Mouse (Mus musculus) natural killer cell, adult 2 months (primary cell): ENCODE measurements around the gene Tmem181a.
"Not testable (repeated sequence)": the region's sequence is repeated elsewhere in the genome, so short reads cannot be mapped to it uniquely, and the experiment has no call there.

Experiments used
- DNase-seq, 2 experiments: peaks; one replicate each; pipeline ENCODE4 v3.0.0; 2022; ENCODE audit warnings: low spot score in 2 of 2

Tmem181a gene

GRCm38 (mm10) chr17:6256400-6257069 lies at the start of gene Tmem181a:
Tmem181a (plus strand) TSS chr17:6256860.
- DNase-seq: not testable (repeated sequence)

GRCm38 (mm10) chr17:6211721-6212120 lies 44.9 kb upstream of the Tmem181a start:
- DNase-seq: no peak

DNA sequence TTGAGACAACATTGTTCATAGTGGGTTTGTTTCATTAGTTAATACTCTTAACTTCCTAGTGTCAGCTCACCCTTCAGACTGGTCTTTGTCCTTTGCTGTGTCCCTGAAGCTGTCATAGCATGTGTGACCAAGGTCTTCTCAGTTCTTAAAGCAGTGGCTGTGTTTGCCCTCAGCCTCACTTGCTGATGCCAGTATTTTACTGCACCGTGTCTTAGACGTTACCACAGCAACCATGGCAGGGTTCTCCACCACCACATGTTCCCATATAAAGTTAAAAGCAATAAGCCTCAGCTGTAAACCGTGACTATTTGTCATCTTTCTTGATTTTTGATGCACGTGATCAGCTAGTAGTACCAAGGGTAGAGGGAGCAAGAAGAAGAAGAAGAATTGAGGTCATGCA lies 41.0 kb upstream of the Tmem181a start:
- no peak for DNase-seq

DNA sequence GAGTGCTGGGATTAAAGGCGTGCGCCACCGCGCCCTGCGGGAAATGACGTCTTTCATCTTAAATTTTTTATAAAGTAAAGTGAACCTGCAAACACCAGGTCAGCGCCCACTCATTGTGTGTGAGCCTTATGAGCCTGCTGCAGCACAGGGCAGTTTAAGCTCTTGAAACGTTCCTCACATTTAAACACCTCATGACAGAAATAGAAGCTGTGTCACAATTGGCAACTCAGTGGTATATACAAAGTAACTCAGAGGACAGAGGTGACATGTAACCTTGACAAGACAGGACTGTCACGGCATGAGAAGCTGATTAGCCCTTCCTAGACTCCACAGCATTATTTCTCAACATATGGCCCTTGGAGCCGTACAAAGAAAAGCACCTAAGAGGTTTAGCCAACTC lies 40.1 kb upstream of the Tmem181a start:
- no peak for DNase-seq

GRCm38 (mm10) chr17:6232633-6233032 lies 24.0 kb upstream of the Tmem181a start:
- DNase-seq: not testable (repeated sequence)

GRCm38 (mm10) chr17:6251298-6251697 lies 5.4 kb upstream of the Tmem181a start:
- not testable (repeated sequence) for DNase-seq

- DNase-seq: not testable (repeated sequence)
Measured at GRCm38 (mm10) chr17:6257070-6257456, 403 bp downstream of the Tmem181a start.

GRCm38 (mm10) chr17:6269876-6270831 lies 13.5 kb downstream of the Tmem181a start:
- not testable (repeated sequence) for DNase-seq

DNA sequence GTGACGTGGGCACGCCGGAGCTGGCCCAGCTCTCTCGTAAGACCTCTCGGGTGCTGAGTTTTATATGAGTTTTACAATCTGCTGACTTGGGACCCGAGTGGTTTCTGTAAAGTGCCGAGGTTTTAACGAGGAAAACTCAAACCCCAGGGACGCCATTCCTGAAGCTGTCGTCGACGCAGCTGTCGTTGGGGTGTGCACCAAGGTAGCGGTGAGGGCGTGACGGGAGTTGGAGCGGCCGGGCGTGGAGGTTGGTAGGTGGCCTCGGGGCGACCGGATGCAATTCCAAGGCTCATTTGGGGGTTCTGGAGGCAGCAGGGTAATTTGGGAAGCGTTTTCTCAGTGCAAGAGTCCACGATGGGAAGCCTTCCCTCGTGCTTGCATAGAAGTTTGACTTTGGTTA lies 14.2 kb downstream of the Tmem181a start:
- not testable (repeated sequence) for DNase-seq

DNA sequence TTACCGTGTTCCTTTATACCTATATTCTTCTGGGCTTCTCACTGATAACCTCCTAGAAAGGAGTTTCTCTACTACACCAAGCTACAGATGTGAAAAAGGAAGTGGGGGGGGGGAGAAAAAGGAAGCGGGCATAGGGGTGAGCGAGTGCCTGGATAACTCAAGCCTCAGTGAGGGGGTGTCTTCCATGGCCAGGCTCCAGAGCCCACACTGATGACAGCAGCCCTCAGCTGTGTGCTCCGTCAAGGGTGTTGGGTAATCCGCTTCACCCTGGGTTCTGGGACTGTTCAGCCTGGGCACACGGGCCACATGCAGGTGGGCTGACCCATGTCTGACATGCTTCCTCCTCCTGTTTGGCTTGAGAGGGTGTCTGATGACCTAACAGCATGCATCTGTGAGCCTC lies 15.3 kb downstream of the Tmem181a start:
- DNase-seq: not testable (repeated sequence)

DNA sequence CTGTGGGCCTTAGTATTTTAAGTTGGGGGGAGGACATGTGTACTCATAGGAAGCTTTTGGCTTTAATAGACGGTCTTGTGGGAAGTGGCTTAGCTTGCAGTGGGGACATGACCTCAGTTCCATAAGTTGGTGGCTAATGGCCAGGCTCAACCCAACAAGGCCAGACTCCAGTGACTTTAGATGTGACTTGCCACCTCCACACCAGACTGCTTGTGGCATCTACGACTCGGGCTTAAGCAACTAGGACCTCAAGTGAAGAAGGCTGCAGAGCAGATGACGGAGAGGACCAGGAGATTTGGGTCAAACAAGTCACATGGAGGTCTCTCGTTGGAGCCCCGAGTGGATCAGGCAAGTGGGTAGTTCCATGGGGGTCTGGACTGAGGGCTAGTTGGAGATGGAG lies 18.0 kb downstream of the Tmem181a start:
- DNase-seq: not testable (repeated sequence)

GRCm38 (mm10) chr17:6279205-6279604 lies 22.5 kb downstream of the Tmem181a start:
- not testable (repeated sequence) for DNase-seq

DNA sequence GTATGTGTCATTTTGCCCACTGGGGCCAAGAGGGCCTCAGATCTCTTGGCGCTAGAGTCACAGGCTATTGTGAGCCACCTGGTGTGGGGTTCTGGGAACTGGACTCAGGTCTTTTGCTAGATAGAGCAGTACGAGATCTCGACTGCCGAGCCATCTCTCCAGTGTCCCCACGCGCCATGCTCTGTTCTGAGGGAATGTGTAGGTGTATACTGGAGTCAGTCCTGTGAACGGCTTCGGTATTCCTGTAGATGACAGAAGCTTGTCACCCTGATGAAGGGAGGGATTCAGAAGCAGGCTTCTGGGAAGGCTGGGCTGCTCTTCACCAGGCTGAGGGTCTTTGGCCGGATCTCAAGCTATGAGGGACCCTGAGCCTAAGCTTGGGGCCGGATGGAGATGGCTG lies 23.1 kb downstream of the Tmem181a start:
- DNase-seq: not testable (repeated sequence)

DNA sequence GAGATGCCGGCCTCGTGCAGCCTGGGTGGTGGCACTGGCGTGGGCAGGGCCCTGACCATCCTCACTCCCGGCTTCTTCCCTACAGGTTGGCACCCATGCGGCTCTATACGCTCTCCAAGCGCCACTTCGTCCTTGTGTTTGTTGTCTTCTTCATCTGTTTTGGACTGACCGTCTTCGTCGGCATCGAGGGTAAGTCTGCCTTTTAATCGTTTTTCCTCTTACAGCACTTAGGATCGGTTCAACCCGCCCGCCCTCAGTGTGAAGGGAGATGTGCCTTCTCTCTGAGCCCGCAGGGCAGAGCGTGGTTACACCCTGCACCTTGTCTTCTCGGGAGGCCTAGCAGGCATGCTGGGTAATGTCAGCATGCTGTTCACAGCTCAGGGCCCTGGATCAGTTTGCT lies 23.9 kb downstream of the Tmem181a start:
- DNase-seq: not testable (repeated sequence)

DNA sequence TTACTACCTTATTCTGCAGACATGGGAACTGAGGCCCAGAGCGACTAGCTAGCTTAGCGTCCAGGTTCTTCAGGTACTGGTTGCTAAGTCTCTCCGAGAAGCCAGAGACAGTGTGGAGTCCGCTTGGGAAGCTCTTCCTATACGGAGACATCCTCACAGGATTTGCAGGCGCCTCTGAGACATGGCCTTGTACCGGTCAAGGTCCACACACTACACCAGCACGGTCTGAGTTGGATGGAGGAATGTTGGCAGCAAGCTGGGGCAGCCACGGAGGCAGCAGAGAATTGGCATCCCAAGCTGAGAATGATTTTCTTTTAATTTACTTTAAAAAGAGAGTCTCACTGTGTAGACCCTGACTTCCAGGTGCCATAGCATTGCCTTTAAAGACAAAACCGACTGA lies 26.5 kb downstream of the Tmem181a start:
- not testable (repeated sequence) for DNase-seq

- not testable (repeated sequence) for DNase-seq
Measured at GRCm38 (mm10) chr17:6286169-6286568, 29.5 kb downstream of the Tmem181a start.

- DNase-seq: not testable (repeated sequence)
Measured at GRCm38 (mm10) chr17:6289045-6289444, 32.4 kb downstream of the Tmem181a start.

DNA sequence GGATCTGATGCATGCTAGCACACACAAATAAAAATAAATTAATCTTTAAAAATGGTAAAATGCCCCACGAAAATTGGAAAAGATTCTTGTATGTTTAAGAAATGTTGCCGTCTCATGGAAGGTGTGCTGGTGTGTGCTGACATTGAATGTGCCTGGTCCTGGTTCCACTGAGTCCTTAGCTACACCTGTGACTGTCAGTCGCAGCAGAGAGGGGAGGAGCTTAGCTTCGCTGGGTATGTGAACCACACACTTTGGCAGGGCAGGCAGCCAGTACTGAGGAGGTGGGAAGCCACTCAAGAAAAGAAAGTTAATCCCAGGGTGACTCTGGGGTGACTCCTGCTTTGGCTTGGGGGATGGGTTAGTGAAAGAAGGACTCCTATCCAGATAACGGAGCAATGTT lies 37.2 kb downstream of the Tmem181a start:
- not testable (repeated sequence) for DNase-seq

- not testable (repeated sequence) for DNase-seq
Measured at GRCm38 (mm10) chr17:6297060-6297795, 40.6 kb downstream of the Tmem181a start.

GRCm38 (mm10) chr17:6300190-6300863 lies 43.7 kb downstream of the Tmem181a start:
- not testable (repeated sequence) for DNase-seq

DNA sequence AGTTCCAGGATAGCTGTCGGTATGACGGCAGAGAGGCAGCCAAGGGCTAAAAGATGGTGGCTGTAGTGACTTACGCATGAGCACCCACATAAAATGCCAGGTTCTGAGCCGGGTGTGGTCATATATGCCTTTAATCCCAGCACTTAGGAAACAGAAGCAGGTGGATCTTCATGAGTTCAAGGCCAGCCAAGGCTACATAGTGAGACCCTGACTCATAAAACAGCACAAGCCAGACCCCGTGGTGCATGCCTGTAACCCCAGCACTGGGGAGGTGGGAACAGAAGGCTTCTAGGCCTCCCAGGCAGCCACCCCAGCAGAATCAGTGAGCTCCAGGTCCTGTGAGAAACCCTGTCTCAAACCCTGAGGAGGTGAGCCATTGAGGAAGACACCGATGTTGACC lies 48.2 kb downstream of the Tmem181a start:
- DNase-seq: not testable (repeated sequence)
